Mouse (Mus musculus) liver, embryonic 11.5 days (tissue): ENCODE results near the gene Etfa. TPM values are rescaled to one million over a fixed set of nuclear protein-coding genes. Genes with fewer than 3 reads are reported as not detected.

ENCODE experiments used
- polyA plus RNA-seq: library from polyadenylated mRNA; unstranded; fragments of >200 nt; fragmentation: Nextera tagmentation; extraction: Ambion mirVana; gene quantifications from 2 replicates; pipeline ENCODE4 v1.2.1, GENCODE M21; 2014

Etfa gene
- polyA plus RNA-seq, 1 experiment from 2014 or later = 195 TPM

Other genes starting within 250 kb of the Etfa start
- gene Nrg4, start 185.4 kb downstream of the Etfa start, polyA plus RNA-seq = 1.1 TPM in 2 replicates
- 0.09 TPM in 1 of 2 replicates, not detected in the other for gene Tmem266, start 185.3 kb downstream of the Etfa start, polyA plus RNA-seq
- gene Isl2, start 26.4 kb upstream of the Etfa start, polyA plus RNA-seq = 2.1 TPM in 2 replicates